Mouse (Mus musculus) liver, postnatal 0 days (tissue): ENCODE results near the gene Tmem165.

Experiments
- CTCF ChIP-seq: sonication (generic); IDR thresholded peaks from 2 replicates; pipeline ENCODE4 v1.5.1; 2016; ENCODE audit warnings: antibody characterized with exemption, low read depth
- EP300 ChIP-seq: IDR thresholded peaks from 2 replicates; pipeline ENCODE4 v1.6.1; 2016; ENCODE audit warnings: antibody characterized with exemption, low read depth, mild to moderate bottlenecking

DNA sequence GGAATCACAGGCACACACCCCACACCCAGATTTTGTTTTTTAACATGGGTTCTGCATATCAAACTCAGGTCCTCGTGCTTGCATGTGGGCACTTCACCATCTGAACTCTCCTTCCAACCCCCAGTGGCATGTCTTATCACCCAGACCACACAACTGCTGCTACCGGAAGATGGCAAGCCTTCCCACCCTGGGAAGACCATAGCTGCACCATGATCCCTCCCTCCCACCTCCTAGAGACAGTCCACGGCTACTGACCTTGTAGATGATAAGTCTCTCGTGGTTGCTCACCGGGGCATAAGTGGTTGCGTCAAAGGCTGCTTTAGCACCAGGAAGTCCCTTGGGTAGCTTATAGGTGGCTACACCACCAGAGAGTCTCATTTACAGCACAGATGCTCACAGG lies 22.2 kb upstream of the Tmem165 start:
- no peak for TF ChIP-seq CTCF
- no peak for TF ChIP-seq EP300
